Mouse (Mus musculus) ES-Bruce4 (cell line): ENCODE results near the gene Hydin.

ENCODE experiments used
- CTCF ChIP-seq: IDR thresholded peaks from one replicate; pipeline ENCODE4 v1.8.1; 2011; ENCODE audit warnings: low read depth, low read length
- POLR2A ChIP-seq: IDR thresholded peaks from one replicate; pipeline ENCODE4 v1.8.1; 2011; ENCODE audit warnings: low read length; ENCODE audit not compliant: insufficient read depth

GRCm38 (mm10) chr8:110522985-110523384 is 256.2 kb downstream of the Hydin start:
- TF ChIP-seq POLR2A = no peak
- no peak for TF ChIP-seq CTCF
